Mouse (Mus musculus): ENCODE results near the gene Tecpr1. TPM values are rescaled to one million over a fixed set of nuclear protein-coding genes. Genes with fewer than 3 reads are reported as not detected.

Gene Tecpr1
- total RNA-seq (2021), result 10 to 100 TPM; 31.2 to 32.4 TPM

DNA sequence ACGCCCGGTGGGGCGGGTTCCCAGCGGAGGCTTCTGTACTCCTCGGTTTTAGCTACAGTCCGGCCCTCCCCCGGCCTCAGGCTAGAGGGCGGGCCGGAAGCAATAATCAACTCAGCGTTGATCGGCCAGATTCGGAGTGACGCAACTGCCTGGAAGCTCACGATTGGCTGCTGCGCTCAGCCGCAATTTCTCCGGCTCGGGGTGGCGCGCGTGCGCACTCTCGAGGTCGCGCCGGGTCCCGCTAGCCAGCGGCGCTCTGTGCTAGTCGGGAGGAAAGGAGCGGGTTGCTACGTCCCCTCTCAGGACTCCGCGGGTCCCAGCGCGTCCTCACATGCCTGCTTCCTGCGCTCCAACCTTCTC lies at the start of gene Tecpr1:
Gene Tecpr1 (minus strand): TSS at position 113 of the 360 bp plus-strand sequence.
- intact Hi-C loops (cut with DNase I), result loop anchor here (2.0 kb wide), 1 partner anchor 31 kb away; no protein-coding TSS in a partner anchor

DNA sequence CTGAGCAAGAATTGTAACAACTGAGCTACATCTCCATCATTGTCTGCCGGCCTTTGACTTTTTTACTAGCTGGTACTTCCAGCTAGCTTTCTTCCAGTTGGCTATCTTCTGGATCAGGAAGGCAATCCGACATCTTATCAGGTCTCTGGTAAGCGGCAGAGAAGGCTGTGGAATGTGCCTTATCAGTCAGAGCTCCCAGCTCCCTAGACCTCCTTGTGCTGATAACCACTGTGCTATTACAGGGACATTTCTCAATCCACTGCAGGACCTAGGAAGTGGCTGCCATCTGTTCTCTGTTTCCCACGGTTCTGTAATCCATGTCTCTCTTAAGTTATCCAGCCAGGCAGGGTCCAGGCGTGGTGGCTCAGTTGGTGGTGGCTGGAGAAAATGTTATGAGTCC lies 48.4 kb upstream of the Tecpr1 start:
- intact Hi-C loops (cut with DNase I), result no loop called here
- no peak for DNase-seq

More for the DNA sequence above, at the start of gene Tecpr1:
- DNase-seq, result peak; percentile 96 to 97

DNA sequence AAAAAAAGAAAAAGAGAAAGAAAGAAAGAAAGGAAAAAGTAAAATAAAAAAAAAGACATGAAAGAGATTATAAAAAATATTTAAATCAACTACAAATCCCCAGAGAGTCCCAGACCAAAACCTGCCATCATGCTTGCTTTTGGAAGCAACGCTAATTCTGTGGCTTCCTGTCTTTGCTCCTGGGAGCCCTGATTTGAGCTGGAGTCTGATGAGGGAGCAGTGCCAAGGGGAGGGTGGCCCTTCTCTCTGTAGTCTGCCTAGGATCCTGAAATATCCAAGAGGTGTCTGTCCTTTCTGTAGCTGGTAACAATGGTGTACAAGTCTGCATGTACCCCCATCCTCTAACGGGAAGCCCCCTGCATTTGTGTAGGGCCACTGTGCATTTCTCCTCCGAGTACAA lies 47.7 kb upstream of the Tecpr1 start:
- intact Hi-C loops (cut with DNase I), result no loop called here
- peak in 1 of 2 experiments; percentile 42 for DNase-seq

DNA sequence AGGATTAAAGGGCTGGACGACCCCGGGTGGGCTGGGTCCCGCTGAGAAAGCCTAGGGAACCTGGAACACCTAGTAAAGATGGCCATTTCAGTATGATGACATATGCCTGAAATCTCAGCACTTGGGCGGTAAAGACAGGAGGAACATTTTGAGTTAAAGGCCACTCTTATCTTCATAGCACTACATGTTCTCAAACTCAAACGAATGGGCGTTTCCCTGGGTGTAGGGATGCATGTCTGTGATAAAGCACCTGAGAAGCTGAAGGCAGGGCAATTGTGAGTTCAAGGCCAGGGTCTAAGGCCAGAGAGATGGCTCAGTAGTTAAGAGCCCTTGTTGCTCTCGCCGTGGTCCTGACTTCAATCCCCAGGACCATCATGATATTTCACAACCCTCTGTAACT lies 47.0 kb upstream of the Tecpr1 start:
- intact Hi-C loops (cut with DNase I), result no loop called here
- no peak for DNase-seq

DNA sequence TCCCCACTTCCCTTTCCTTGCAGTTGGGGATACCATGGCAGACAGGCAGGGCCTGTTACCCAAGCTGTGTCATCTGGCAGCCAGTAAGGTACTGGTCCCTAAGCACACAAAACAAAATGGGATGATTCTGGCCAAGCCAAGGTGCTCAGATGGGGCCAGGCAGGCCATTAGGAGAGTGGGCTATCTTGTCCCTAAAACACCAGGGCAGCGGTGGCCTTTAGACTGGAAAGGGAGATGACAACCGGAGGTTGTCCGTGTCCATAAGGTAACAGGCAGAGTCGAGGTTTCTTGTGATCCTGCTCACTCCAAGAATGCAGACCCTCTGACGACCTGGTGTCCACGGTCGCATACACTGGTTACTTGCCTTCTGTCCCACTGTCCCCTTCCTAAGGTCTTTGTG lies 46.5 kb upstream of the Tecpr1 start:
- DNase-seq, result no peak
- intact Hi-C loops (cut with DNase I), result loop anchor here (5.0 kb wide), 1 partner anchor 87 kb away; the partner anchor contains the start of gene Baiap2l1

DNA sequence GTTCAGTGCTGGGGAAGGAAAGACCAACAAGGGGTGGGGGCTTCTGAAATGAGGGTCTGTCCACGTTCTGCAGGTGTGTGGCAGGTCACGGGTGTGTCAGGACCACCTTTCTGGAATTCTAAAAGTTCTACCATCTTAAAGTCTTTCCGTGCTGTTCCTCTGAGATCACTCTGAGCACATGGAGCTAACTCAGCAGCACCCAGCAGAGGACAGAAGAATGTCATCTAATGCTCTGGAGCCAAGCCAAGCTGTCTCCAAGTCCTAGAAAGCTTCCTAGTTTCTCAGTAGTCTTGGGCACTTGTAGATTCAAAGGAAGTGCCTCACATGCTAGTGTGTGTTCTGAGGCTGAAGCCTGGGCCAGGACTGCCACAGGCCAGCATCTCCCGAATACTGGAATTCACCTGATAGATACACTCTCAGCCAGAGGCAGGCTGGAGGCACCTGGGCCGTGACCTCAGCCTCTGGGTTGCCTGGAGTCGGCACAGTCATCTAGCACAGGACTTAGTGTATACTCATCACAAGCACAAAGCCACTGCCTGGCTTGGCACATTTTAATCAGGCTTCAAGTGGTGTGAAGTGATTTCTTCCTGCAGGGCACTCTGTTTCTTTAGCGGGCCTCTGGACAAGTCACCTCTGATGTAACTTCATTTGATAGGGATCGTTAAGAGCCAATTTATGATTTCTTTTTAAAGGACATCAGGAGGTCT lies 44.3 kb upstream of the Tecpr1 start:
- intact Hi-C loops (cut with DNase I), result loop anchor here (5.0 kb wide), 1 partner anchor 90 kb away; the partner anchor contains the start of gene Baiap2l1
- peak; percentile 77 to 80 for DNase-seq

DNA sequence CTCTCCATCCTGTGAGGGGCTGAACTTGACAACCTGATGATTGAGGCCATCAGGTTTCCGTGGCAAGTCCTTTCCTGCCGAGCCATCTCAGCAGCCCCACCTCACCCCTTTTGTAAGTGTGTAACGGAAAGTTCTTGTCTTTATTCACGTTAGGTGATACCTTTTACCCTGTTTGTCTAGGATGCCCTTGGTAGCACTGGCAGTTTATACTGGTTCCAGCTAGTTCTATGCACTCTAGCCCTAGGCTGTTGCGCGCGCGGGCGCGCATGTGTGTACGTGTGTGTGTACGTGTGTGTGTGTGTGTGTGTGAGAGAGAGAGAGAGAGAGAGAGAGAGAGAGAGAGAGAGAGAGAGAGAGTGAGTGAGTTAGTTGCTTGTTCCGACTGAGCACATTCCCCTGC lies 40.1 kb upstream of the Tecpr1 start:
- intact Hi-C loops (cut with DNase I), result no loop called here
- no peak for DNase-seq

DNA sequence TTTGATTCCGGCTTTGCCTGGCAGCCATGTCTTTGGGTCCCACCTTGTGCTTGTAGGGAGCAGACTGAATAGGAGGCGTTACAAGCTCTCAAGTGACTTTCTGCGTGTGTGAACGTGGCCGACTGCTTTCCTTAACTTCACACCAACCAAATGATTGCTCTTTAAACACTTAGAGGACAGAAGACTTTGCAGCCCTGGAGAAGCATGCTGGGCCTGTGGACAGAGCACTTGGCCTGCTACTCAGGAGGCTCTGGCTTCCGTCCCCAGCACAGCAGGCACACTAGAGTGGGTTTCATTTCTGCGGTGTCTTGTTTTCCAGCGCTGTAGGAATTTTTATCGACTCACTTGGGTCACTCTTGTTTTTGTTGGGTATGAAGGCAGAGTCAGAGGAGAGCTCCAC lies 39.7 kb upstream of the Tecpr1 start:
- intact Hi-C loops (cut with DNase I), result no loop called here
- no peak for DNase-seq

DNA sequence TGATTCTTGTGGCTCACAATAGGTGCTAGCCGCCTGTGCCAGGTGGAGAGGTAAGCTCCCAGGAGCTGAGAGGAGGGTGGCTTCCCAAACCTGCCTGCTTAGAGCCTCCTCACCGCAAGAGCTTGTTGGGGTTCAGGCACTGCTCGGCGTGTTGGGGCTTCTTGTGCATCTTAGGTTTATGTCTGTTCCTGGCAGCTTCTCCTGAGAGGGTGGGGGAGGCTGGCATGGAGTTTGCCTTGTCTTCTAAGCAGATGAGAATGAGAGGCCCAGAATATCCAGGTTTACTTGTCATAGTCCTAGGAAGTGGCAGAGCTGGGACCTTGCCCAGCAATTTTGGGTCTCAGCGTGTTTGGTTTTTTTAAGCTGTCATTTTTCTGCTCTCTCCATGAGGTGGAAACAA lies 38.4 kb upstream of the Tecpr1 start:
- DNase-seq, result no peak
- intact Hi-C loops (cut with DNase I), result no loop called here

DNA sequence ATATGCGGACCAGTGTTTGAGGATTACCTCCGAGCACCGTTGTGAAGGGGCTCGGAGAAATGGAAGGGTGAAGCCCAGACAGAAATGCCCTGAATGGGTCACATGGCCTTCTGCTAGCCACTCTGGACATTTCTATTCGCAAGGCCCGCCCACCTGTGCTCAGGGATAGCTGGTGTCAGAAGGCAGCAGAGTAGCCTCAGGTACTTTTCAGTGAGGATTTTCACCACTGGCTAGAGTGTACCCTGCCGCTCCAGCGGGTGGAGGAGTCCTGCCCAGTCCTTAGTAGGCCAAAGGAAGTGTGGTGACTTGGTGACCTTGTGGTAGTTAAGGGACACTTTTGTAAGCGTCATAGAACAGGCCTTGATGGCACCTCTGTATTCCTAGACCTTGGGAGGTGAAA lies 37.9 kb upstream of the Tecpr1 start:
- intact Hi-C loops (cut with DNase I), result no loop called here
- no peak for DNase-seq

DNA sequence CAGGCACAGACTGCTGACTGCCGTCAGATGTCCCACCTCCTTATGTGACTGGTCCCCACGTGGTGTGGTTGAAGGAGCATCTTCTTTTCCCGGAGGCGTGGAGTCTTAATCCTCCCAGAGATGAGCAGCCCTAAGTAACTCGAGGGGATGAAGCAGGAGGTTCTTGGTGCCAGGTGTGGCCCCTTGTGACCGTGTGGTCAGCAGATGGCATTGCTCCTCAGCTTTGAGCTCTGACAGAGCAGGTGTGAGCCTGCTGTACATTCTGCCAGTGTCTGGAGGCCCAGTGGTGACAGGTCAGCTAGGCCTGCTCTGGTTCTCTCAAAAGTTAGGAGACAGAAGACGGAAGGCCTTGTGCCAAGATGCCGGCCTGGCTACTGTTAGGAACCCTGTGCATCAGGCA lies 37.0 kb upstream of the Tecpr1 start:
- intact Hi-C loops (cut with DNase I), result no loop called here

DNA sequence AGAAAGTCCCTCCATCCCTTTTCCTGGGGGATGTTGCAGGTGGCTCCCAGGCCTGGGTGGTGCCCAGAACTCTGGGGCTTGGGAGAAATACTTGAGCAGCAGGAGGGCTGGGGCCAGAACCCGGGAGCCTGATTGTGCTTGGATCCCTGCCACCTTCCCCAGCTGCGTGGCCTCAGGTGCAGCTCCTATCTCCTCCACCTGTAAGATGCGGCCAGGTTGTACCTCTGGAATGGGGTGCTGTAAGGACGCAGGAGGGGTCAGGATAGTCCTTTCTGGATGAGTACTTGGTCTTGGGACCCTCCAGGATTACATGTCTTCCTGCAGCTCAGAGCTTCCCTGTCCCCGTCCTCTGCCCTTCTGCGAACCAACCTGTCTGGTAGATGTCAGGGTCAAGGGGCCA lies 35.8 kb upstream of the Tecpr1 start:
- intact Hi-C loops (cut with DNase I), result no loop called here
- no peak for DNase-seq

More for the DNA sequence above, 37.0 kb upstream of the Tecpr1 start:
- no peak for DNase-seq

DNA sequence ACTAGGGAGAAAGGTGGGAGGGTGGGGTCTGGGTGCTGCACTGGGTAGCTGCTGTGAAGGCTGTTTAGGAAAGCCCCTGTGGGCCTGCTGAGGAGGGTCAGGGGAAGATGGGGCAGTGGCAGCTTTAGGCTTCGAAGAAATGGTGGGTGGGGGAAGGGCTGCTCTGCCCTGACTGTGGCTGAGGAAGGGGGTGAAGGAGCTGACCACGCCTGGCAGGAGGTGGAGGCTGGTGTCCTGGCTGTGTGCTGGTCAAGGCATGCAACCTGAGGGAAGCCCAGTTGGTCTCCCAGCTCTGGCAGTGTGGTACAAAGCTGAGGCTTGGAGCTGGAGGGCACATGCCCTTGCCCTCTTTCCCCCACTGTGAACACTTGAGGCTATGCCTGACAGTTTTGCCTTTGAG lies 35.3 kb upstream of the Tecpr1 start:
- intact Hi-C loops (cut with DNase I), result no loop called here
- peak in 1 of 2 experiments; percentile 45 for DNase-seq

DNA sequence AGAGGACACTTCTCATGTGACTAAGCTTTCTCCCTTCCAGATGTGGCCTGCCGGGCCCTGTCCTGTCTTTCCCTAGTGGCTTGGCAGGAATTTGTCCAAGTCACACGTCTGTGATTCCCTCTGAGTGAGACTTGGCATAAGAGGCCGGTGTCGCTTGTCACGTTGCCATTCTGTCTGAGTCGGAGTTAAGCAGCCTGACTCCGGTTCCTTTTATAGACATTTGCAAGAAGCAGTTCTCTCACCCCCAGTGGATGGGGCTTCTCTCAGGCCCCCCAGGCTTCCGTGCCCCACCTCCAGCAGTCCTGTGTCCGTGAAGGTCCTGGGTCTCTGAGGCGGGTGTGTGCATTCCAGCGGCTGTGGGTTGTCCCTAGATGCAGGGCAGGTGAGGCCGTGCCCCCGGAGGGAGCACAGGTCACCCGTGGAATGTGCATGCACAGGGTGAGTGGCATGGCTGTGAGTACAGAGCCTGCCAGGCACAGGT lies 34.8 kb upstream of the Tecpr1 start:
- intact Hi-C loops (cut with DNase I), result no loop called here

DNA sequence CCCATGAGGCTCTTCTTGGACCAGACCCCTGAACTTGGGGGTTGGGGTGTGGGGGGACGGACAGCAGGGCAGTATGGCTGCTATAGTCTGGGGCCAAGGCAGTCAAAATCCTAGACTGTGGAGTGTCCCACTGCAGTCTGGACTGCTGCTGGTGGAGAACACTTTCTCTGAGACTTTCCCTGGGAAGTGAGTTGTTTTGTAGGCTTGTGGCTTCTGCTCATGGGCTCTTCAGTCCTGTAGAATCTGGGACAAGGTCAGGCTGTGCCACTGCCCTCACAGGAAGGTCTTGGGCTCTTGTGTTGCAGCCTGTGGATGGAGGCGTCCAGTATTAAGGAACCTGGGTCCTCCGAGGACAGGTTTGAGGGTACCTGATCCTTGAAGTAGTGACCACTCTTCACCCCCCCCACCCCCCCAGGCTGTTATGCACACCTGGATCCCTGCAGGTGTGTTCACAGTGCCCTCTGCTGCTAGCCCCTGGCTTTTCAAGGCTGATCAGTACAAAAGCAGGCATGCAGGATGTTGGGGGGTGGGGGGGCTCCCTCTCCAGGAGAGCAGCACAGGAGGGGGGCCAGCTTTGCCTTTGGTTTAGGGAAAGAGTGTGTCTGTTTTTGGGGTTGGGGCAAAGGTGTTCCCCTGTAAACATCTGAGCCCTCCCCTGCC lies 34.2 kb upstream of the Tecpr1 start:
- intact Hi-C loops (cut with DNase I), result no loop called here
- no peak for DNase-seq

More for the DNA sequence above, 34.8 kb upstream of the Tecpr1 start:
- peak; percentile 90 to 92 for DNase-seq

DNA sequence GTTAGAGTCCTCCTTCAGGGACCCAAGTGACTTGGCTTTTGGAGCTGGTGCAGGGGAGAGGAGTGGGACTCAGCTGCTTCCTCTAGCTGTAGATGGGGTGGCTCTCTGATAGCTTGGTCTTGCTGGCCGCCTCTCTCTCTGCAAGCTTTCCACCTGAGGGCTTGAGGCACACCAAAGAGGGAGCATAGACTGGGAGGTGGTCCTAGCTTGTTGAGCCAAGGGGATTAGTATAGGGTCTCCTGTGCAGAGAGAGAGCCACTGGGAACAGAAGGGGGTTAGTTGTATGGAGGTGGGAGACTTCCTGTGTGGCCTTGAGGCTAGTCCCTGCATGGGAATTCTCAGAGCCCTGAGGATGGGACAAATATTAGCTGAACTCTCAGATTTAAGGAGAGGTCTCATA lies 33.5 kb upstream of the Tecpr1 start:
- DNase-seq, result no peak
- intact Hi-C loops (cut with DNase I), result no loop called here

DNA sequence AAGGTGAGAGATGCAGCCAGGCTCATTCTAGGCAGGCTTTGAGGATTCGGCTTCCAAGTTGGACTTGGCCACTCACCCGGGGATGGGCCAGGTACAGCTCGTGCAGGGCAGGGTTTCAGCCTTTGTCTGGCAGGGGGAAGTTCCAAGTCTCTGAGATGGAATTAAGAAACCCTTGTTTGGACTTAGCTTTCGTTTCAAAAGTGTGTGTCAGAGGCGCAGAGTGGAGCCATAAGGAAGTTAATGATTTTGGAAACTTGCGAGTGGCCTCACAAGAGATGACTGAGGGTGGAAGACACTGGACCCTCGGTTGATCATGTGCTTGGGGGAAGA lies 33.1 kb upstream of the Tecpr1 start:
- no peak for DNase-seq
- intact Hi-C loops (cut with DNase I), result no loop called here

DNA sequence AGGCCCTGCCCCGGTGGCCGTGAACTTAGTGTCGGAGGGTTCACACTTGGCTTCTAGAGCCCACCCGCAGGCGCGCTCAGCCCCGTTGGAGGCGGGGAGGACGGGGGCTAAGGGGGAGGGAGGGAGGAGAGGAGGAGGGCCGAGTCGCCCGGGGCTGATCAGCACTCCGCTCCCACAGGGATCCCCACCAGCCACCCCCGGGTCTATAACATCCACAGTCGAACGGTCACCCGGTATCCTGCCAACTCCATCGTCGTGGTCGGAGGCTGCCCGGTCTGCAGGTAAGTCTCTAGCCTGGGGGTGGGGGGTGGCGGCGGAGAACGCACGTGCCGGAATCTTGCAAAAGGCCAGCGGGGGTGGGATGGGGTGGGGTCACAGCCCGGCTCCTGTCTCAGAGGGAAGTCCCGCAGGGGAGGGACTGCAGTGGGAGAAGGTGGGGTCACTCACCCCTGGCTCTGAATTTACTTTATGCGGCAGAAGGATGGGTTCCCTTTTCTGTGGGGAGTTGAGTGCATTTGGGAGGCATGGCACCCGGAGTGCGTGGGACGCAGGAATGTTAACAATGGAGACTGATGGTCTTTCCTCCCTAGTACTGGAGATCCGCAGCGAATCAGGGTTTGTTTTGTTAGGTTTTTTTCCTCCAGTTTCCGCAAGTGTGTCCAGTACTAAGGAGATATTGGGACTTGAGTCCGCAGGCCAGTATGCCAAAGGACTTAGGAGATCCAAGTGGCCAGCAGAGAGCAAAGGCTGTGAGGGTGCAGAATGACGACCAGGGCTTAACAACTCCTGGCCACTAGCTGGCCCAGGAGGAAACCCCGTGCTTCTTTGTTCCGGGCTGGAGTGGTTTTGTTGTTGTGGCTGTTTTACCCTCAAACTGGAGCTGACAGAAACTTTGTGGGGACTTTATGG lies 32.5 kb upstream of the Tecpr1 start:
- intact Hi-C loops (cut with DNase I), result loop anchor here (2.0 kb wide), 1 partner anchor 33 kb away; the partner anchor contains the start of gene Tecpr1
- peak; percentile 74 to 79 for DNase-seq

DNA sequence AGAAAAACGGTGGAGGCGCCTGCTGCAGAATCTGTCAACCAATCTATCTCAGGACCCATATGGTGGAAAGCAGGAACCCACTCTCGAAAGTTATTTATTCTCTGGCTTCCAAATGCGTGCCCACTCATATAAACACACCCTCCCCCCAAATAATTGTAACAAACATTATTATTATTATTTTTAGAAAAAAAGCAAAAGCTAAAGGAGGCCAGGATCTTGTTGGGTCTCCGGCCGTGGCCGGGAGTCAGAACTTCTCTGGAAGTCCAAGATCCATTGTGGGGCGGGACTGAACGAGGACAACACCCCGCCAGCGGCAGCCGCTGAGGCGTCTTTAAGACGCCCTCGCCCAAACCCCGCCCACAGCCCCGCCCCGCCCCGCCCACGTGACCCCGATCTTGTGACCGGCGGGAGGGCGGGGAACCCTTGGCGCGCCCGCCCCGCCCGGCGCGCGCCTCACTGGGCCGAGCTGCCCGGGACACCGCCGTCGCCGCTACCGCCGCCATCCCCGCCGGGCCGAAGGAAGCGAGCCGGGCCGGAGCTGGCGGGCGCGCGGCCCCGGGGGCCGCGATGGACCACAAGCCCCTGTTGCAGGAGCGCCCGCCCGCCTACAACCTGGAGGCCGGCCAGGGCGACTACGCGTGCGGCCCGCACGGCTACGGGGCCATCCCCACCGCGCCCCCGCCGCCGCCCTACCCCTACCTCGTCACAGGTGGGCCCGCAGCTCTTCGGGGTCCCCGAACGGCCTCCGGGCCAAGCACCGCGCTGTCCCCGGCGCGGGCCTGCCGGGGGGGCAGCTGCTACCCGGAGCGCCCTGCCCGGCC lies 31.6 kb upstream of the Tecpr1 start:
- intact Hi-C loops (cut with DNase I), result loop anchor here (2.0 kb wide), 1 partner anchor 32 kb away; the partner anchor contains the start of gene Tecpr1

More for the DNA sequence above, 31.6 kb upstream of the Tecpr1 start:
- peak; percentile 87 to 90 for DNase-seq
